Mouse (Mus musculus) spleen, embryonic (tissue): ENCODE data around the gene Nmrk1.

Source experiments
- CTCF ChIA-PET: fragments of 350-600 bp; sonication (Branson Sonifier 250); formaldehyde crosslinking; loops from one replicate; lab custom pipeline; 2022; lab: Charles Lee

Nmrk1 gene

GRCm38 (mm10) chr19:18615680-18616240, 16.0 kb upstream of the Nmrk1 start:
- CTCF ChIA-PET: no interaction called here

GRCm38 (mm10) chr19:18617504-18617903, 14.2 kb upstream of the Nmrk1 start:
- CTCF ChIA-PET: no interaction called here

- CTCF ChIA-PET: no interaction called here
Measured at GRCm38 (mm10) chr19:18619060-18619459, 12.7 kb upstream of the Nmrk1 start.

GRCm38 (mm10) chr19:18619691-18620090, 12.1 kb upstream of the Nmrk1 start:
- CTCF ChIA-PET: no interaction called here

GRCm38 (mm10) chr19:18623894-18624293, 7.9 kb upstream of the Nmrk1 start:
- CTCF ChIA-PET: no interaction called here

- CTCF ChIA-PET: no interaction called here
Measured at GRCm38 (mm10) chr19:18629589-18629988, 2.2 kb upstream of the Nmrk1 start.

GRCm38 (mm10) chr19:18630221-18631119, 1.3 kb upstream of the Nmrk1 start:
- CTCF ChIA-PET: interaction anchor here (0.6 to 0.7 kb wide), 2 partner anchors 73 to 1399 kb away, joined by 4 to 5 read pairs; no protein-coding TSS in a partner anchor

- CTCF ChIA-PET: interaction anchor here (0.6 to 0.7 kb wide), 2 partner anchors 73 to 1400 kb away, joined by 4 to 5 read pairs; no protein-coding TSS in a partner anchor
Measured at GRCm38 (mm10) chr19:18631161-18631643, 548 bp upstream of the Nmrk1 start.

- CTCF ChIA-PET: no interaction called here
Measured at GRCm38 (mm10) chr19:18632231-18633185, 758 bp downstream of the Nmrk1 start.

- CTCF ChIA-PET: interaction anchor here (0.6 kb wide), 1 partner anchor 69 kb away, joined by 5 read pairs; no protein-coding TSS in a partner anchor
Measured at GRCm38 (mm10) chr19:18637954-18638353, 6.2 kb downstream of the Nmrk1 start.

- CTCF ChIA-PET: interaction anchor here (0.9 kb wide), 1 partner anchor 34 kb away, joined by 3 read pairs; no protein-coding TSS in a partner anchor
Measured at GRCm38 (mm10) chr19:18638949-18639348, 7.2 kb downstream of the Nmrk1 start.

- CTCF ChIA-PET: interaction anchor here (0.9 kb wide), 1 partner anchor 33 kb away, joined by 3 read pairs; no protein-coding TSS in a partner anchor
Measured at GRCm38 (mm10) chr19:18639552-18639951, 7.8 kb downstream of the Nmrk1 start.

GRCm38 (mm10) chr19:18641001-18641400, 9.3 kb downstream of the Nmrk1 start:
- CTCF ChIA-PET: interaction anchor here (0.7 kb wide), 1 partner anchor 27 kb away, joined by 3 read pairs; no protein-coding TSS in a partner anchor

GRCm38 (mm10) chr19:18643411-18643810, 11.7 kb downstream of the Nmrk1 start:
- CTCF ChIA-PET: no interaction called here

- CTCF ChIA-PET: no interaction called here
Measured at GRCm38 (mm10) chr19:18644084-18644483, 12.3 kb downstream of the Nmrk1 start.

GRCm38 (mm10) chr19:18646397-18646796, 14.6 kb downstream of the Nmrk1 start:
- CTCF ChIA-PET: no interaction called here

GRCm38 (mm10) chr19:18646853-18647420, 15.2 kb downstream of the Nmrk1 start:
- CTCF ChIA-PET: no interaction called here

GRCm38 (mm10) chr19:18647775-18648557, 16.2 kb downstream of the Nmrk1 start:
- CTCF ChIA-PET: no interaction called here

GRCm38 (mm10) chr19:18648558-18648945, 16.8 kb downstream of the Nmrk1 start:
- CTCF ChIA-PET: no interaction called here

- CTCF ChIA-PET: no interaction called here
Measured at GRCm38 (mm10) chr19:18649955-18650354, 18.2 kb downstream of the Nmrk1 start.
